Mouse (Mus musculus) heart, postnatal 25 days (tissue): ENCODE results near the gene Slc25a54. TPM values are rescaled to one million over a fixed set of nuclear protein-coding genes. Genes with fewer than 3 reads are reported as not detected.
A peak's percentile ranks its signal among the peaks of the same experiment; 100 is the strongest.

Source experiments
- DNase-seq: peaks from one replicate; pipeline ENCODE4 v3.0.0; 2022; ENCODE audit warnings: low spot score
- intact Hi-C: fragments of 180-260 bp; cut with DNase I; formaldehyde crosslinking; loops from one replicate; pipeline ENCODE4 v1.15.1; 2025
- microRNA-seq: library from miRNA; unstranded; fragments of <30 nt; microRNA quantifications from one replicate; pipeline ENCODE4 v1.2.0, GENCODE M21; 2022
- total RNA-seq, 2 experiments: library from RNA; stranded (reverse); gene quantifications; 2 replicates each; pipeline ENCODE4 v1.2.3; 2021

Gene Slc25a54
- total RNA-seq, 2 experiments from 2014 or later = not detected

- intact Hi-C loops = no loop called here
- peak; percentile 37 for DNase-seq
Measured at GRCm38 (mm10) chr3:109122641-109123530, 42.6 kb downstream of the Slc25a54 start, which contains the start of gene Slc25a24. Gene Slc25a24 (plus strand): TSS chr3:109123149.

GRCm38 (mm10) chr3:109123531-109123981 lies 43.3 kb downstream of the Slc25a54 start:
- DNase-seq = peak; percentile 37
- intact Hi-C loops = no loop called here

- no peak for DNase-seq
- intact Hi-C loops = no loop called here
Measured at GRCm38 (mm10) chr3:109124091-109124490, 43.8 kb downstream of the Slc25a54 start.

- DNase-seq = no peak
- intact Hi-C loops = no loop called here
Measured at GRCm38 (mm10) chr3:109125531-109125930, 45.3 kb downstream of the Slc25a54 start.

GRCm38 (mm10) chr3:109129768-109130167 lies 49.5 kb downstream of the Slc25a54 start:
- DNase-seq = no peak
- intact Hi-C loops = no loop called here

- intact Hi-C loops = no loop called here
- DNase-seq = no peak
Measured at GRCm38 (mm10) chr3:109132966-109133365, 52.7 kb downstream of the Slc25a54 start.

- no peak for DNase-seq
- intact Hi-C loops = no loop called here
Measured at GRCm38 (mm10) chr3:109134036-109134435, 53.8 kb downstream of the Slc25a54 start.

GRCm38 (mm10) chr3:109135352-109135751 lies 55.1 kb downstream of the Slc25a54 start:
- intact Hi-C loops = no loop called here
- DNase-seq = no peak

GRCm38 (mm10) chr3:109152561-109152960 lies 72.3 kb downstream of the Slc25a54 start:
- DNase-seq = no peak
- intact Hi-C loops = no loop called here

- DNase-seq = no peak
- intact Hi-C loops = no loop called here
Measured at GRCm38 (mm10) chr3:109153410-109153809, 73.1 kb downstream of the Slc25a54 start.

GRCm38 (mm10) chr3:109155926-109156669 lies 75.8 kb downstream of the Slc25a54 start:
- no peak for DNase-seq
- intact Hi-C loops = no loop called here

GRCm38 (mm10) chr3:109157481-109157880 lies 77.2 kb downstream of the Slc25a54 start:
- no peak for DNase-seq
- intact Hi-C loops = no loop called here

- no peak for DNase-seq
- intact Hi-C loops = no loop called here
Measured at GRCm38 (mm10) chr3:109164088-109164487, 83.8 kb downstream of the Slc25a54 start.

GRCm38 (mm10) chr3:109164644-109165043 lies 84.4 kb downstream of the Slc25a54 start:
- intact Hi-C loops = no loop called here
- DNase-seq = no peak

GRCm38 (mm10) chr3:109165214-109165829 lies 85.1 kb downstream of the Slc25a54 start:
- intact Hi-C loops = no loop called here
- no peak for DNase-seq

Small RNA genes within 50 kb of the gene (microRNA-seq; reads per million reads assigned to microRNA genes)
- gene Gm44384 = not detected

Other genes starting within 250 kb of the Slc25a54 start
- gene Stxbp3, start 239.9 kb upstream of the Slc25a54 start, total RNA-seq = 10 to 100 TPM; 23.4 to 23.9 TPM
- under 1 TPM in 1 of 2 experiments, not detected in 1; 0.05 TPM for gene Fndc7, start 190.5 kb upstream of the Slc25a54 start, total RNA-seq
- 10 to 100 TPM; 18.8 to 20.6 TPM for gene Prpf38b, start 168.7 kb upstream of the Slc25a54 start, total RNA-seq
- not detected for gene Henmt1, start 140.6 kb upstream of the Slc25a54 start, total RNA-seq
- not detected for gene Gm9857, start 140.0 kb upstream of the Slc25a54 start, total RNA-seq
- gene Fam102b, start 52.9 kb upstream of the Slc25a54 start, total RNA-seq = 10 to 100 TPM; 10.8 to 13.5 TPM
- gene Slc25a24, start 42.7 kb downstream of the Slc25a54 start, total RNA-seq = 1 to 10 TPM; 6.1 to 6.7 TPM